Mouse (Mus musculus) liver, embryonic 14.5 days (tissue): ENCODE data around the gene Plch1. TPM values are rescaled to one million over a fixed set of nuclear protein-coding genes. Genes with fewer than 3 reads are reported as not detected.

ENCODE experiments used
- ATAC-seq: fragments of 200-750 bp; cut with Nextera tagmentation; 2 replicates; pipeline ENCODE4 v1.8.0; 2017; ENCODE audit warnings: moderate number of reproducible peaks, mild to moderate bottlenecking, moderate library complexity; ENCODE audit not compliant: insufficient read depth
- DNase-seq, 3 experiments: peaks; one replicate each; pipeline ENCODE4 v3.0.0-alpha.2; 2012 to 2013; ENCODE audit warnings: low read depth in 3 of 3, low spot score in 3 of 3
- H3K27ac ChIP-seq: fragments of 300-500 bp; sonication (generic); 2 replicates; pipeline ENCODE4 v1.5.1; 2014; ENCODE audit warnings: moderate library complexity, mild to moderate bottlenecking, control low read depth, inconsistent platforms
- H3K27me3 ChIP-seq: fragments of 300-500 bp; sonication (generic); 2 replicates; pipeline ENCODE4 v1.6.1; 2014; ENCODE audit warnings: mild to moderate bottlenecking, low read length, moderate library complexity; ENCODE audit not compliant: control insufficient read depth, insufficient read depth
- H3K36me3 ChIP-seq: fragments of 300-500 bp; sonication (generic); replicated peaks from 2 replicates; pipeline ENCODE4 v1.6.1; 2014; ENCODE audit warnings: low read depth; ENCODE audit not compliant: control insufficient read depth, insufficient read depth
- H3K4me1 ChIP-seq, 2 experiments: fragments of 200-500 bp in 1 of 2; fragments of 300-500 bp in 1 of 2; sonication (generic) in 1 of 2; replicated peaks; 2 replicates each; pipeline ENCODE4 v1.6.1; 2012 to 2014; ENCODE audit warnings: antibody characterized with exemption in 1 of 2, inconsistent platforms in 1 of 2, low read length in 1 of 2; ENCODE audit not compliant: control insufficient read depth in 2 of 2, insufficient read depth in 2 of 2
- H3K4me2 ChIP-seq: fragments of 300-500 bp; sonication (generic); 2 replicates; pipeline ENCODE4 v1.6.1; 2014; ENCODE audit warnings: low read depth, mild to moderate bottlenecking, control low read depth, moderate library complexity
- H3K4me3 ChIP-seq, 2 experiments: fragments of 200-500 bp in 1 of 2; fragments of 300-500 bp in 1 of 2; sonication (generic) in 1 of 2; 2 replicates each; pipeline ENCODE4 v1.5.1; 2012 to 2014; ENCODE audit warnings: low read depth in 2 of 2, low read length in 2 of 2, mild to moderate bottlenecking in 2 of 2, control low read depth in 1 of 2, inconsistent platforms in 1 of 2, moderate library complexity in 1 of 2; ENCODE audit not compliant: insufficient read depth in 1 of 2
- H3K9ac ChIP-seq: fragments of 300-500 bp; sonication (generic); replicated peaks from 2 replicates; pipeline ENCODE4 v1.6.1; 2014; ENCODE audit warnings: mild to moderate bottlenecking, control low read depth, moderate library complexity
- H3K9me3 ChIP-seq: fragments of 300-500 bp; sonication (generic); 2 replicates; pipeline ENCODE4 v1.6.1; 2016; ENCODE audit warnings: low read length, mixed read lengths; ENCODE audit not compliant: control insufficient read depth
- CTCF ChIP-seq: IDR thresholded peaks from 2 replicates; pipeline ENCODE4 v1.5.1; 2016; ENCODE audit warnings: antibody characterized with exemption, low read depth, control low read depth
- EP300 ChIP-seq: IDR thresholded peaks from 2 replicates; pipeline ENCODE4 v1.6.1; 2016; ENCODE audit warnings: antibody characterized with exemption, low read depth
- whole genome bisulfite sequencing: fragments of 180-500 bp; shearing (Covaris S2); extraction: QIAGEN DNeasy Blood & Tissue Kit; methylation state at CpG from one replicate; pipeline ENCODE4 v1.1.7; 2014; ENCODE audit not compliant: insufficient replicate concordance; 5-methylcytosine and 5-hydroxymethylcytosine counted together
- polyA plus RNA-seq, 2 experiments: library from polyadenylated mRNA; depleted of rRNA in 1 of 2; stranded (reverse) in 1 of 2; unstranded in 1 of 2; fragments of >200 nt; fragmentation: Nextera tagmentation in 1 of 2; extraction: Ambion mirVana in 1 of 2; gene quantifications; 2 replicates each; pipeline versions ENCODE4 v1.2.1 to v1.2.3; 2012 to 2014

Plch1 gene
- polyA plus RNA-seq (2012; rRNA removed) = 0.06 and 0.11 TPM in 2 replicates
- 0.05 and 0.14 TPM in 2 replicates for polyA plus RNA-seq (2014; fragmentation: Nextera tagmentation; extraction: Ambion mirVana)

DNA sequence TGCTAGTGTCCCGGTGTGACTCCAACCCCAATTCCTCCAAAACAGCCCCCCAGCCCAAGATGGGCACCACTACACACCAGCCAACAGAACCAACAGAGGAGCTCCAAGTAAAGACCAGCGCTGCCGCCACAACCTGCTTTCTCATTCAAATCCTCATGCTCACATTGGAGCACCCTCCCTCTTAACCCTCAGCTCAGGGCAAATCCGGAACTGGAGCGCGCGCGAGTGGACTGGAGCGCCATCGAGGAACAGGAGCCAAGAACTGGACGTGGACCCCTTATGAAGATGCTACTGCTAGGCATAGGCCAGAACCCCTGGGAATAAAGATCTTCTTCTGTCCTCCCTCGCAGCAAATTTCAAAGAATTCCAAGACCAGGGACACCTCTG lies at the start of gene Plch1:
Gene Plch1 (minus strand): TSS at position 164 of the 387 bp plus-strand sequence.
- H3K4me3 ChIP-seq = peak within 1 kb of the TSS; percentile 36 to 48
- WGBS = under 1% methylated on average over 12 of the region's 12 CpGs
- H3K27ac ChIP-seq = no peak within 1 kb of the TSS
- ATAC-seq (no peak; the same call in 1 of the 2 replicates), DNase-seq (peak in 2 of 3 experiments; percentile 4 to 11)
- 0 out of 4 replicates have a peak, but pooled peaks cover 0 to 1% of the 10 kb centered on the region in 2 experiments for H3K4me1 ChIP-seq
- TF ChIP-seq EP300 (no peak), CTCF (no peak)
- no peak within 1 kb of the TSS for H3K9ac ChIP-seq
- H3K9me3 ChIP-seq = no peaks in the 10 kb centered on the region
- H3K36me3 ChIP-seq = no peaks in the 10 kb centered on the region
- H3K27me3 ChIP-seq = peaks cover 22% of the 10 kb centered on the region
- peak within 1 kb of the TSS; percentile 59 for H3K4me2 ChIP-seq

DNA sequence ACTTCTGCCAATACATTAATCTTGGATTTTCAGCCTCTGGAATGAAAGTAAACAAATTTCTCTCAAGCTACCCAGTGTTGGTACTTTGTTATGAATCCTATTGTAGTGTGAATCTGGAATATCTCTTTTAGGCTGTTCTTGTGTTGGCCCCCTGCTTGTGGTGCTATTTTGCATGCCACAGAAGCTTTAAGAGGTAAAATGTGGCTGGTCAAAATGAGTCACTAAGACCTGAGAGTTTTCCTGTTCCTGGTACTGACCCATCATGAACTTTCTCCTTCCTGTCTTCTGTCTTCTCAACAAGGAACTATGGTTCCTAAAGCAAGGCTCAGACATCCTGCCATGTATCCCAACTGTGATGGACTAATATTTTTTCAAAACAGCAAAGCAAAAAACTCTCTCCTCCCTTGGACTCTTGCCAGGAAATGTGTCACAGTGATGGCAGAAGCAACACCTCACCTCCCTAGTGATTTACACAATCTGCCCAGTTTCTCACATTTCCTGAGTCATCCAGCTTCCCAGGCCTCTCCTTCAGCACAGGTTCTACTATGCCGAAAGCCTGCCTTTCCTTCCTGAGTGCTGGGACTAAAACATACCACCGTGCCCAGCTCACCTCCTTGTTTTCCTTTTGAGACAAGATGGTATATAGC lies 42.1 kb upstream of the Plch1 start:
- no peaks in the 10 kb centered on the region for H3K27me3 ChIP-seq
- H3K4me1 ChIP-seq = no peaks in the 10 kb centered on the region
- 72% methylated on average over 2 of the region's 2 CpGs for WGBS
- no peak overlapping the region for H3K4me2 ChIP-seq
- 0 out of 2 replicates have a peak, but pooled peaks cover 3% of the 10 kb centered on the region for H3K36me3 ChIP-seq
- DNase-seq (no peak), ATAC-seq (no peak)
- no peak overlapping the region for H3K4me3 ChIP-seq
- H3K9ac ChIP-seq = no peak overlapping the region
- no peaks in the 10 kb centered on the region for H3K9me3 ChIP-seq
- no peak overlapping the region for H3K27ac ChIP-seq
- TF ChIP-seq EP300 (no peak), CTCF (no peak)

DNA sequence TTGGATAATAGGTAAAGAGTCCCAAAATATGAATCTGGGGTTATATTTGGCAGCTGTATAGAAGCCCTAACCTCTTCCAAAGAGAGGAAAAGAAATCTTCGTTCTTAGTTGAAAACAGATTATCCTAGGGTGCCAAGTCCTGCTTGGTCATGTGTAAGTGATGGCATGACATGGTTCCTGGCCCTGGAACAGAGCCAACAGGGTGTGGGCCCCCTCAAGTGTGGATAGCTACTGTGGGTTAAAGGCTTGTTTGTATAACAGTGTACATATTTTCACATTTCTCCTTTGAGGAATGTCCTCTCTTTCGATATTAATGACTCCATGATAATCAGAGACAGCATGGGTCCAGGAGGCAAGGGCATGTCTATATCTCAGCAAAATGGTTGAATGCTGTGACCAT lies 39.7 kb upstream of the Plch1 start:
- H3K4me1 ChIP-seq = no peaks in the 10 kb centered on the region
- H3K27ac ChIP-seq = no peak overlapping the region
- 74% methylated on average over 2 of the region's 2 CpGs for WGBS
- no peaks in the 10 kb centered on the region for H3K9me3 ChIP-seq
- ATAC-seq = no peak
- no peaks in the 10 kb centered on the region for H3K27me3 ChIP-seq
- DNase-seq = no peak
- H3K4me2 ChIP-seq = no peak overlapping the region
- no peak overlapping the region for H3K9ac ChIP-seq
- H3K36me3 ChIP-seq = no peaks in the 10 kb centered on the region
- no peak for TF ChIP-seq CTCF
- no peak for TF ChIP-seq EP300
- no peak overlapping the region for H3K4me3 ChIP-seq

DNA sequence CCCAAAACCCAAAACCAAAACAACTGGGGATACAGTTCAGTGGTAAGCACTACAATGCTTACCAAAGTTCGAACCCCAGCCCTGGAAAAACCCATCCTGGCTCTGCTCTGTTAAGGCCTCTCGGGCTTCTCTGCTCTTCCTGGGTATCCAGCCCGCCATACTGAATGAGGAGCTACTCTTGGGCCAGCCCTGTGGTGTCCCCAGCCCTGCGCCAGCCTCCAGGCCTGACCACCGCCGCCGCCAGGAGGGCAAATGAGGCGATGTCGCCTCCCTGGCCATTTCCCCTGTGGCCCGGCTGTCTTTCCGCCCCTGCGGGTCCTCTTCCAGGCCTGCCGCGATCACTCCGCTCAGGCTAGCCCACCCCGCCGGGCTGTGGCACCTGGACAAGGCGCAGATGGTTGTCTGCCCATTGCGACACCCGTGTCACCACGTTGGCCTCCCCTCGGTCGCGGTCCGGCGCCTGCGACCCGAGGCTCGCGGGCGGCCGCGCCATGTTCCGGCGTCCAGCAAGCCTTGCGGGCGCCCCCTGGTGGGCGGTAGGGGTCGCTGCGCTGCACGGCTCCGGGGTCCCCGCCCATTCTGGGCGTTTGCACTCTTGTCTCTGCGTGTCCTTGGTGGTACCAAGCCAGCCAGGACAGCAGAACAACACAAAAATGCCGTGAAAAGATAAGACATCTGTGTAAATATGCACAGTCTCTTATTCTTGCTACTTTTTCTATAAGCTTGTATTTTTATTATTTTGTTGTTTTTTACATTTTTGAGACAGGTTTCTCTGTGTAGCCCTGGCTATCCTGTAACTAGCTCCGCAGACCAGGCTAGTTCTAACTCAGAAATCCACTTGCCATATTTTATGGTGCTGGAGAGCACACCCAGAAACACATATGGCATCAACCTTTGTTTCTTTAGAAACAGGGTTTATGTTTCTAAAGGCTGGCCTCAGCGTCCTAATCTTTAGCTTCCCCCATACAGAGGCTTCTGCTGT lies 29.9 kb upstream of the Plch1 start, which contains the start of gene E130311K13Rik:
Gene E130311K13Rik (minus strand): TSS at position 595 of the 982 bp plus-strand sequence.
- H3K4me3 ChIP-seq = peak within 1 kb of the TSS; percentile 64 to 78
- no peaks in the 10 kb centered on the region for H3K9me3 ChIP-seq
- 5% methylated on average over 48 of the region's 48 CpGs for WGBS
- no peaks in the 10 kb centered on the region for H3K27me3 ChIP-seq
- H3K4me2 ChIP-seq = peak within 1 kb of the TSS; percentile 65
- H3K9ac ChIP-seq = peak within 1 kb of the TSS; percentile 69
- DNase-seq (peak; percentile 63 to 64 (median 63)), ATAC-seq (peak; percentile 94)
- no peaks in the 10 kb centered on the region for H3K4me1 ChIP-seq
- H3K27ac ChIP-seq = no peak within 1 kb of the TSS
- no peaks in the 10 kb centered on the region for H3K36me3 ChIP-seq
- TF ChIP-seq EP300 = no peak
- TF ChIP-seq CTCF = peak; percentile 81

DNA sequence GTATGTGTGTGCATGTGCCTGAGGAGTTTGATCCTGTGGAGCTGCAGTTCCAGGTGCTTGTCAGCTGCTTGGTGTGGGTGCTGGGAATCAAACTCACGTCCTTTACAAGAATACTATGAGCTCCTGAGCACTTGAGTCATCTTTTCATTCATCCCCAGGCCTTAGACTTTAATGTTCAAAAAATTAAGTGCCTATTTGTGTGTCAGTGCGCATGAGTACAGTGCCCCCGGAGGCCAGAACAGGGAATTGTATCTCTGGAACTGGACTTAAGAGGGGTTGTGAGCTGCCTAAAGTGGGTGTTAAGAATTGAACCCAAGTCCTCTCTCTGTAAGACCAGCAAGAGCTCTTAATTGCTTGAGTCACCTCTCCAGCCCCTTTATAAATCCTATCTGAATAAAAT lies 20.4 kb upstream of the Plch1 start:
- Histone ChIP-seq H3K4me1 (no peaks in the 10 kb centered on the region), H3K27ac (no peak overlapping the region), H3K4me3 (no peak overlapping the region), H3K4me2 (no peak overlapping the region), H3K36me3 (no peaks in the 10 kb centered on the region), H3K9ac (no peak overlapping the region), H3K27me3 (no peaks in the 10 kb centered on the region), H3K9me3 (no peaks in the 10 kb centered on the region)
- WGBS = 59% methylated on average over 3 of the region's 3 CpGs
- TF ChIP-seq CTCF (peak; percentile 62), EP300 (no peak)
- DNase-seq = peak in 2 of 3 experiments; percentile 3 to 7
- no peak for ATAC-seq
